Mouse (Mus musculus): ENCODE data around the gene Lingo1. TPM values are rescaled to one million over a fixed set of nuclear protein-coding genes. Genes with fewer than 3 reads are reported as not detected.

Gene Lingo1
- total and polyA plus RNA-seq, 2 experiments from 2014 or later: 110 to 192 TPM

GRCm38 (mm10) chr9:56611912-56612797 lies 184.1 kb downstream of the Lingo1 start:
- Histone ChIP-seq H3K9me3 (ENCODE audit: low read length) (no peaks in the 10 kb centered on the region), H3K27me3 (ENCODE audit: insufficient read depth, low read length) (no peaks in the 10 kb centered on the region), H3K27ac (ENCODE audit: low read depth, low read length) (no peak overlapping the region), H3K36me3 (ENCODE audit: insufficient read depth, low read length) (peaks cover 4% of the 10 kb centered on the region; the same call in 1 of the 2 replicates), H3K9ac (replicated peaks; ENCODE audit: low read length, poor library complexity, severe bottlenecking) (no peak overlapping the region), H3K4me1 (ENCODE audit: insufficient read depth, low read length) (peaks cover 9% of the 10 kb centered on the region; the same call in 1 of the 2 replicates), H3K4me3 (ENCODE audit: low read depth, low read length) (no peak overlapping the region), H3K4me2 (ENCODE audit: low read depth, low read length, poor library complexity, severe bottlenecking) (no peak overlapping the region)
- WGBS: 90% methylated on average over 8 of the region's 8 CpGs
- ATAC-seq (ENCODE audit: low FRiP score) (no peak), DNase-seq (ENCODE audit: low spot score) (no peak)
- TF ChIP-seq CTCF (IDR thresholded peaks at IDR 0.05): no peak

DNA sequence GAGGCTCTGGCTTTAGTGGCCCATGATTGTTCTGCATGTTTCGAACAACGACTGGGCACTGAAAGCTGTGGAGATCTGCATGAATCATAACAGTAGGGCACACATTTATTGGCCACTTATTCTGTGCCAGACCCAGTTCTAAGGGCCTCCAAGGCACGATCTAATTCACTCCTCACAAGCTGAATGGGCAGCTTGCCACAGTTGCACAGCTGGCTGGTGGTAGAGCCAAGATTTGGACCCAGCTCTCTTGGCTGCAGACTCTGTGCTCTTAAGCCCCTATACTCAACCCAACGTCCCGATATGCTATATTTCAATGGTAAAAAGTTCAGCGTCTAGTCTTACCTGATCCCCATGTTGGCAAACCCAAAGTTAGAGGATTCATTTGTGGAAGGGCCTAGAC lies 185.3 kb downstream of the Lingo1 start:
- H3K27me3 ChIP-seq (ENCODE audit: insufficient read depth, low read length): no peaks in the 10 kb centered on the region
- no peaks in the 10 kb centered on the region for H3K9me3 ChIP-seq (ENCODE audit: low read length)
- no peak overlapping the region for H3K9ac ChIP-seq (replicated peaks; ENCODE audit: low read length, poor library complexity, severe bottlenecking)
- ATAC-seq (ENCODE audit: low FRiP score) (no peak), DNase-seq (ENCODE audit: low spot score) (peak; percentile 66)
- no peak overlapping the region for H3K4me3 ChIP-seq (ENCODE audit: low read depth, low read length)
- peaks cover 9% of the 10 kb centered on the region; the same call in 1 of the 2 replicates for H3K4me1 ChIP-seq (ENCODE audit: insufficient read depth, low read length)
- no peak overlapping the region for H3K4me2 ChIP-seq (ENCODE audit: low read depth, low read length, poor library complexity, severe bottlenecking)
- no peak for TF ChIP-seq CTCF (IDR thresholded peaks at IDR 0.05)
- WGBS: 76% methylated on average over 6 of the region's 6 CpGs
- H3K36me3 ChIP-seq (ENCODE audit: insufficient read depth, low read length): no peaks in the 10 kb centered on the region
- no peak overlapping the region for H3K27ac ChIP-seq (ENCODE audit: low read depth, low read length)

DNA sequence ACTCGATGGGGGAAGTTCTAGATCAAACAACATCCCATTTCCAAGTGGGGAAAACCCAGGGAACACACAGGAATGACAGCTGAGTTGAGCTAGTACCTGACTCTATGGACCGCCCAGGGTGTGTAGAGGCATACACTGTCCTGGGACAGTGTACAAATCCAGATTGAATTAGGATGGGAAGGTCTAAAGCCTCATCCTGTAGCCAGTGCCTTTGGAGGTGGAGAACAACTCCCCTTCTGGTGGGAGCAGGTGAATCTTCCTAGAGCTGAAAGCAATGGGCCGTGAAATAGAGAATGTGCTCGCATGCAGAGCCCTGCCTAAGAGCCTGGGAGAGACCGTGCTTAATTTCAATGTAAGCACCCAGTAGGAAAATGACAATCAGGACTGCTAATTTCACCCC lies 185.8 kb downstream of the Lingo1 start:
- H3K9me3 ChIP-seq (ENCODE audit: low read length): no peaks in the 10 kb centered on the region
- no peak overlapping the region for H3K4me2 ChIP-seq (ENCODE audit: low read depth, low read length, poor library complexity, severe bottlenecking)
- ATAC-seq (ENCODE audit: low FRiP score) (no peak), DNase-seq (ENCODE audit: low spot score) (peak; percentile 36)
- H3K4me1 ChIP-seq (ENCODE audit: insufficient read depth, low read length): peaks cover 9% of the 10 kb centered on the region; the same call in 1 of the 2 replicates
- 69% methylated on average over 5 of the region's 5 CpGs for WGBS
- no peaks in the 10 kb centered on the region for H3K27me3 ChIP-seq (ENCODE audit: insufficient read depth, low read length)
- H3K36me3 ChIP-seq (ENCODE audit: insufficient read depth, low read length): no peaks in the 10 kb centered on the region
- H3K4me3 ChIP-seq (ENCODE audit: low read depth, low read length): no peak overlapping the region
- H3K9ac ChIP-seq (replicated peaks; ENCODE audit: low read length, poor library complexity, severe bottlenecking): no peak overlapping the region
- no peak for TF ChIP-seq CTCF (IDR thresholded peaks at IDR 0.05)
- no peak overlapping the region for H3K27ac ChIP-seq (ENCODE audit: low read depth, low read length)

GRCm38 (mm10) chr9:56609486-56609885 lies 186.8 kb downstream of the Lingo1 start:
- Histone ChIP-seq H3K9me3 (ENCODE audit: low read length) (no peaks in the 10 kb centered on the region), H3K4me2 (ENCODE audit: low read depth, low read length, poor library complexity, severe bottlenecking) (no peak overlapping the region), H3K27ac (ENCODE audit: low read depth, low read length) (no peak overlapping the region), H3K4me3 (ENCODE audit: low read depth, low read length) (no peak overlapping the region), H3K9ac (replicated peaks; ENCODE audit: low read length, poor library complexity, severe bottlenecking) (no peak overlapping the region), H3K36me3 (ENCODE audit: insufficient read depth, low read length) (no peaks in the 10 kb centered on the region), H3K4me1 (ENCODE audit: insufficient read depth, low read length) (peaks cover 18% of the 10 kb centered on the region; the same call in 1 of the 2 replicates), H3K27me3 (ENCODE audit: insufficient read depth, low read length) (no peaks in the 10 kb centered on the region)
- whole genome bisulfite sequencing: 9% methylated on average over 5 of the region's 5 CpGs
- DNase-seq (ENCODE audit: low spot score) (peak; percentile 43), ATAC-seq (ENCODE audit: low FRiP score) (no peak)
- no peak; the same call in 1 of the 2 replicates for TF ChIP-seq CTCF (IDR thresholded peaks at IDR 0.05)

- H3K4me3 ChIP-seq (ENCODE audit: low read depth, low read length): no peak overlapping the region
- WGBS: 16% methylated on average over 11 of the region's 11 CpGs
- H3K4me2 ChIP-seq (ENCODE audit: low read depth, low read length, poor library complexity, severe bottlenecking): no peak overlapping the region
- no peak overlapping the region for H3K27ac ChIP-seq (ENCODE audit: low read depth, low read length)
- peak; percentile 40 for DNase-seq (ENCODE audit: low spot score)
- H3K4me1 ChIP-seq (ENCODE audit: insufficient read depth, low read length): peaks cover 18% of the 10 kb centered on the region; the same call in 1 of the 2 replicates
- no peak for TF ChIP-seq CTCF (IDR thresholded peaks at IDR 0.05)
- ATAC-seq (ENCODE audit: low FRiP score): peak; percentile 24; the same call in 1 of the 2 replicates
- no peak overlapping the region for H3K9ac ChIP-seq (replicated peaks; ENCODE audit: low read length, poor library complexity, severe bottlenecking)
- H3K9me3 ChIP-seq (ENCODE audit: low read length): no peaks in the 10 kb centered on the region
- H3K27me3 ChIP-seq (ENCODE audit: insufficient read depth, low read length): no peaks in the 10 kb centered on the region
- no peaks in the 10 kb centered on the region for H3K36me3 ChIP-seq (ENCODE audit: insufficient read depth, low read length)
Observed at GRCm38 (mm10) chr9:56608691-56609351, 187.4 kb downstream of the Lingo1 start.

Measured in midbrain, postnatal 0 days (tissue).